Mouse (Mus musculus): Measurements from ENCODE around the gene Cga. TPM values are rescaled to one million over a fixed set of nuclear protein-coding genes. Genes with fewer than 3 reads are reported as not detected.

Cga gene
- total RNA-seq, 2 experiments from 2014 or later = not detected

DNA sequence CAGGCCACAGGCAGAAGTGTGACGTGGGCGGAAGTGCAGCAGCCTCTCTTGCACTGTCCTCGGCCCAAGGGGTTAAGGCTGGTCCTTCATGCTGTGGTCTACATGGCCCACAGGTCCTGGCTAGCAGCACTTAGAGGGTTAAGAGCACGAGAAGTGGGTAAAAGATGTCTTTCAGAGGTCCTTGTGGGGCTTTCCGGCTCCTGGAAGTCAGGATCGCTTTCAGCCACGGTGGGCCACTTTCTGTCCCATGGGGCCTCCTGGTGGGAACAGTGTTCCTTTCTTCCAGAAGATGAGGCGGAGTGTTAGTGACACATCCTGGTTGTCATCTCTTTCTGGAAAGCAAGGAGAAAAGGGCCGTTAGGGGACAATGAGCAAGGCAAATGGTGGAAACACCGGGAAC, 60.1 kb downstream of the Cga start:
- no peak for DNase-seq (ENCODE audit: low spot score in 2 of 2)
- intact Hi-C loops (cut with DNase I) = no loop called here

Other genes with a start within 250 kb of the Cga start
- 10 to 100 TPM; 20.8 to 26.3 TPM for gene Slc35a1, start 206.3 kb upstream of the Cga start, total RNA-seq (2021)
- gene Cfap206, start 163.6 kb upstream of the Cga start, total RNA-seq (2021) = 1 to 10 TPM; 1.8 to 2.0 TPM
- gene Gm136, start 137.5 kb upstream of the Cga start, total RNA-seq (2021) = not detected
- 10 to 100 TPM; 18.1 to 22.9 TPM for gene Smim8, start 115.4 kb upstream of the Cga start, total RNA-seq (2021)
- gene Zfp292, start 10.8 kb upstream of the Cga start, total RNA-seq (2021) = 10 to 100 TPM; 24.0 to 29.4 TPM

All from left cerebral cortex, postnatal 36 days (tissue).